Mouse (Mus musculus) B cell, adult 2 months (primary cell): ENCODE data around the gene Thap2.

Experiments
- DNase-seq, 2 experiments: peaks; one replicate each; pipeline ENCODE4 v3.0.0; 2022

Gene Thap2

DNA sequence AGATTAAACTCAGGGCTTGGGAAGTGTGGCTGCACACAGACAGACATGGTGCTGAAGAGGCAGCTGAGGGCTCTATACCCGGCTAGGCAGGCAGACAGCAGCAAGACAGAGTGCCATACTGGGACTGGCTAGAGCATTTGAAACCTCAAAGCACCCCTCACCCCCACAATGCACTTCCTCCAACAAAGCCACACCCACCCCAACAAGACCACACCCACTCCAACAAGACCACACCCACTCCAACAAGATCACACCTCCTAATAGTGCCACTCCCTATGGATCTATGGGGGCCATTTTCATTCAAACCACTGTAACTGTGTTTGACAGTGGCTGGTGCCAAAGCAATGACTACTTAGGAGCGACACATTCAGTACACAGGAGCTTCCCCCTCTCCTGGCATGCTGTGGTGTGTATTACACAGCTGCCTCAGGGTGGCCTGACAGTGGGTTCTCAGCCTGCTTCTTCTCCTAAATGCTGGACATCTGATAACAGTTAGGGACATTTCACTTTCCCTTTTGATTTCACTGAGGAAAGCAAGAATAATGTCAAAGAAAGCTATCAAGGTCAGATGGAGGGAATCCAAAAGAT, 33.3 kb downstream of the Thap2 start:
- DNase-seq: peak; percentile 11 to 15

- no peak for DNase-seq
Measured at GRCm38 (mm10) chr10:115349509-115349908, 34.7 kb downstream of the Thap2 start.

GRCm38 (mm10) chr10:115349029-115349428, 35.2 kb downstream of the Thap2 start:
- DNase-seq: no peak

GRCm38 (mm10) chr10:115348131-115348530, 36.1 kb downstream of the Thap2 start:
- DNase-seq: no peak

DNA sequence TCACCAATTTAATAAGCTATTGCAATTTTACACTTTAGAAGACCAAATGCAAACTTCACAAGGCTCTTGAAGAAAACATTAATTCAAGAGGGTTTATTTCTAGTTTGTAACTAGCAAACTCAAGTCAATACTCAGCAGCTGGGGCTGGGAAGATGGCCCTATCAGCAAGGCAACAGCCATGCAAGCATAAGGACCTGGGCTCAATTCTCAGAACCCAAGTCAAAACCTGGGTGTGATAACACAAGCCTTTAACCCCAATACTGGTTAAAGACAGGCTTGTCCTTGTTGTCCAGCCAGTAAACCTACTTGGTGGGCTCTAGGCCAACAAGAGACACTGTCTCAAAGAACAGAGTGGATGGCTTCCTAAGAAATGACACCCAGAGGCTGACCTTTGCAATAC, 37.8 kb downstream of the Thap2 start:
- no peak for DNase-seq

DNA sequence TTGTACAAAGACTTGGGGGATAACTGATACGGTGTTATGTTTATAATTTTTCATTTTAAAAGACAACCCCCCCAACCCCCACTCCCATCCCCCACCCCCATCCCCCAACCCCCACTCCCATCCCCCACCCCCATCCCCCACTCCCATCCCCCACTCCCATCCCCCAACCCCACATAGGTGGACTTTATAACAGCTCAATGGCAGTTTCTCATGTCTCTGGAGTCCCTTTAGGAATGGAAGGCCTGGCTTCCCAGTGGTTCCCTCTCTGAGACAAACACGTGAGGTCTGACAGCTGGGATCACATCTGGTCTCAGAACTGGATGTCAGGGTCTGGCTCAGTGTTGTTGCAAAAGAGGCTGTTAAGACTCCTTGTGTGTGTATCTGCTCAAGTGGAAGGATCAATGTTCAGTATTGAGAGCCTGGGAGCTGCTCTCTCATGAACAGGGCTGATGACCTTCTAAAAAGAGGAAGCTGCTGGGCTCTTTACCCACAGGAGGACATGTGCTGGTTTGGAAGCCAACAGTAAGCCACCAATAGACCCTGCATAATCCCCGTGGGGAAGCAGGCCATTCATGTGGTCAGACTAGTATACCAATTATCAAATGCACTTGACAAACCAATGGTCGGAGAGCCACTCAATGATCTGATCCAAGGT, 41.3 kb downstream of the Thap2 start:
- no peak for DNase-seq

DNA sequence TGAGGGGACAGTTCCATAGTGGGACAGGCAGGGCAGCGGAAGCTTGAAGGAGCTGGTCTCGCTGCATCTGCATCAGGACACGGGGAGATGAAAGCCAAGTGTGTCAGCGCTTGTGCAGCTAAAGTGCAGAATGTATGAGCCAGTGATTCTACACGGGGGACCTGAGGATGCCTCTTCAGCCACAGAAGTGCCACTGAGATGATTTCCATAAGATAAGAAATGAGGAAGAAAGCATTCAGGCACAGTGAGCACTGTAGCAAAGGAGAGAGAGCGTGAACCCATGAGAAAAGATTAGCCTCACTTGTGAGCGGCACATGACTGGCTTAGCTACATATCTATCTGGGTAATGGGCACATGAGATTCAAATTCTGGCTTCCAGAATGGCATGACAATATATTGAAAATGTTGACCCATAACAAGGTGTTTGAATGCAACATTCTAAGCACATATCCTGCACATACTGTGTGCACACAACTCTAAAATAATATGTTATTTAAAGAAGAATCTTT, 44.4 kb downstream of the Thap2 start:
- DNase-seq: no peak

- no peak for DNase-seq
Measured at GRCm38 (mm10) chr10:115336901-115337300, 47.3 kb downstream of the Thap2 start.

- DNase-seq: no peak
Measured at GRCm38 (mm10) chr10:115333528-115333927, 50.7 kb downstream of the Thap2 start.

DNA sequence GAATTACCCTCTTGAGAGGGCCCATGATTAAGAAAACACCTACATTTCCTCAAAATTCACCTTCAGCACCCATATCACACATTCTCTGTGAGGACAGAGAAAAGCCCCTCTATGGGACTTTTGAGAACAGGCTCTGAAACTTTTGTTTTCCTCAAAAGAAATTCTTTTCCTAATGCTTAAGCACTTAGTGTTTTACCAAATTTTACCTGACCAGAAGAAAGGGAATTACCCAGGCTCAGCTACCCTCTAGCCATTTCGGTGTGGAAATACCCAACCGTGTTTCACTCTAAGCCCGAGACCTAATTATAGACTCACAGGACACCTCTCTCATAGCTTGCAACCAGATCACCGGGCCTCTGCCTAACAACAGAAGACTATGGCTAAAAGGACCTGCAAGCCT, 51.2 kb downstream of the Thap2 start:
- DNase-seq: no peak

- DNase-seq: no peak
Measured at GRCm38 (mm10) chr10:115332420-115332952, 51.8 kb downstream of the Thap2 start.

GRCm38 (mm10) chr10:115329010-115329530, 55.2 kb downstream of the Thap2 start:
- DNase-seq: no peak

DNA sequence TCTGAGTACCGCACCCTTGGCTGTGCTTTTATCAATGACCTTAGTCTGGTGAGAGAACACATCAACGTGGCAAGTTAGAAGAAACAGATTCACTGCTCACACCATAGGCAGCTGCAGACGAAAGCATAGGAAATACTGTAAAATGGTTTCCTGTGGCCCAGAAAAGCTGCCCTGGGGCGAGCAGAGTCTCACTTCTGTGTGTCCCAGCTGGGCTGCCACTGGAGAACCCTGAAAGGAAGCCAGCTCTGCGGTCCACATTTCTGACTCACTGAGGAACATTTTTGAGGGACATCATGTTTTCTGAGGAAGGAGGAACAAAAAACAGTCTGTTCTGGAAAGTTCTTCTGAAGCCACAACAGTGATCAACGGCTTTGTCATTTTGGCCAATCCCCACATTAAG, 55.7 kb downstream of the Thap2 start:
- DNase-seq: no peak

DNA sequence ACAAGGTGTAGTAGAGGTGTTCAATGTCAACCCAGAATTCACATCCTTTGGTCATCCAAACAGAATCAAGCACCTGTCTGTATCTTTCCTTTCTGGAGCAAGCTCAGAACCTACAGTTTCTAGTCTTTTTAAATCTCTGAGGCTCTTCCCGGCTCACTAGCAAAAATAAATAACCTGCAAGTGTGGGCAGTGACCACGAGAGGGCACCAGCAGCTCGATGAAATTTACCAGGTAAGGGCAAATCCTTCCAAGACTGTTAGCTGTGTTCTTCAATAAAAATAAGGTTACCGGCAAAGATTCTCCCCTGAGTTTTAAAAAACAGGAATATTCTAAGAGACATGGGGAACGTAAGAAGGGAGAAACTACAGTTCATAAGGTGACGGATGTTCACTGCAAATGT, 60.9 kb downstream of the Thap2 start:
- DNase-seq: peak; percentile 81 to 85

GRCm38 (mm10) chr10:115321317-115322035, 62.8 kb downstream of the Thap2 start:
- no peak for DNase-seq
